Mouse (Mus musculus) heart, embryonic 12.5 days (tissue): ENCODE measurements around the gene Irf2. TPM values are rescaled to one million over a fixed set of nuclear protein-coding genes. Genes with fewer than 3 reads are reported as not detected.

Source experiments
- ATAC-seq: fragments of 200-750 bp; cut with Nextera tagmentation; 2 replicates; pipeline ENCODE4 v1.8.0; 2017; ENCODE audit warnings: moderate TSS enrichment, moderate library complexity; ENCODE audit not compliant: insufficient number of reproducible peaks, low FRiP score
- H3K27ac ChIP-seq: fragments of 300-500 bp; sonication (generic); 2 replicates; pipeline ENCODE4 v1.5.1; 2016; ENCODE audit warnings: mild to moderate bottlenecking, moderate library complexity; ENCODE audit not compliant: poor library complexity, severe bottlenecking
- H3K27me3 ChIP-seq: fragments of 300-500 bp; sonication (generic); replicated peaks from 2 replicates; pipeline ENCODE4 v1.6.1; 2016; ENCODE audit warnings: mild to moderate bottlenecking, moderate library complexity
- H3K36me3 ChIP-seq: fragments of 300-500 bp; sonication (generic); 2 replicates; pipeline ENCODE4 v1.6.1; 2016; ENCODE audit warnings: mild to moderate bottlenecking, moderate library complexity
- H3K4me1 ChIP-seq: fragments of 300-500 bp; sonication (generic); replicated peaks from 2 replicates; pipeline ENCODE4 v1.6.1; 2016; ENCODE audit warnings: mild to moderate bottlenecking
- H3K4me2 ChIP-seq: fragments of 300-500 bp; sonication (generic); 2 replicates; pipeline ENCODE4 v1.6.1; 2016; ENCODE audit warnings: mild to moderate bottlenecking, moderate library complexity
- H3K4me3 ChIP-seq: fragments of 300-500 bp; sonication (generic); 2 replicates; pipeline ENCODE4 v1.5.1; 2016; ENCODE audit warnings: mild to moderate bottlenecking
- H3K9ac ChIP-seq: fragments of 300-500 bp; sonication (generic); 2 replicates; pipeline ENCODE4 v1.6.1; 2016; ENCODE audit warnings: mild to moderate bottlenecking, moderate library complexity
- H3K9me3 ChIP-seq: fragments of 300-500 bp; sonication (generic); replicated peaks from 2 replicates; pipeline ENCODE4 v1.6.1; 2016; ENCODE audit warnings: mild to moderate bottlenecking, moderate library complexity
- WGBS: fragments of 180-500 bp; shearing (Covaris S2); methylation state at CpG from one replicate; pipeline ENCODE4 v1.1.7; 2016; 5-methylcytosine and 5-hydroxymethylcytosine counted together
- polyA plus RNA-seq: library from polyadenylated mRNA; unstranded; fragments of >200 nt; fragmentation: Nextera tagmentation; extraction: Ambion mirVana; gene quantifications from 2 replicates; pipeline ENCODE4 v1.2.1, GENCODE M21; 2016

Gene Irf2
- polyA plus RNA-seq, 1 experiment from 2014 or later: 12.5 TPM

- Histone ChIP-seq H3K4me2 (no peak overlapping the region), H3K36me3 (no peaks in the 10 kb centered on the region), H3K9me3 (no peaks in the 10 kb centered on the region), H3K4me1 (peaks cover 10% of the 10 kb centered on the region; the same call in 1 of the 2 replicates), H3K27me3 (no peaks in the 10 kb centered on the region), H3K9ac (no peak overlapping the region), H3K27ac (no peak overlapping the region), H3K4me3 (no peak overlapping the region)
- no peak for ATAC-seq
- WGBS: 43% methylated on average over 2 of the region's 2 CpGs
Observed at GRCm38 (mm10) chr8:46711496-46711895, 28.0 kb upstream of the Irf2 start.

GRCm38 (mm10) chr8:46713178-46713577 lies 26.4 kb upstream of the Irf2 start:
- H3K9ac ChIP-seq: no peak overlapping the region
- no peak overlapping the region for H3K27ac ChIP-seq
- 90% methylated on average over 11 of the region's 11 CpGs for WGBS
- H3K27me3 ChIP-seq: no peaks in the 10 kb centered on the region
- no peak overlapping the region for H3K4me3 ChIP-seq
- no peaks in the 10 kb centered on the region for H3K36me3 ChIP-seq
- peaks cover 10% of the 10 kb centered on the region; the same call in 1 of the 2 replicates for H3K4me1 ChIP-seq
- no peak overlapping the region for H3K4me2 ChIP-seq
- no peaks in the 10 kb centered on the region for H3K9me3 ChIP-seq
- no peak for ATAC-seq

- H3K9ac ChIP-seq: no peak overlapping the region
- no peak overlapping the region for H3K4me3 ChIP-seq
- no peaks in the 10 kb centered on the region for H3K36me3 ChIP-seq
- H3K9me3 ChIP-seq: no peaks in the 10 kb centered on the region
- no peak for ATAC-seq
- H3K4me1 ChIP-seq: peaks cover 10% of the 10 kb centered on the region; the same call in 1 of the 2 replicates
- no peak overlapping the region for H3K4me2 ChIP-seq
- WGBS: 61% methylated on average over 6 of the region's 6 CpGs
- H3K27ac ChIP-seq: no peak overlapping the region
- H3K27me3 ChIP-seq: no peaks in the 10 kb centered on the region
Observed at GRCm38 (mm10) chr8:46713844-46714243, 25.7 kb upstream of the Irf2 start.

GRCm38 (mm10) chr8:46714400-46714799 lies 25.1 kb upstream of the Irf2 start:
- H3K4me2 ChIP-seq: no peak overlapping the region
- ATAC-seq: no peak
- H3K27ac ChIP-seq: no peak overlapping the region
- H3K9me3 ChIP-seq: no peaks in the 10 kb centered on the region
- no peak overlapping the region for H3K4me3 ChIP-seq
- H3K4me1 ChIP-seq: peaks cover 10% of the 10 kb centered on the region; the same call in 1 of the 2 replicates
- H3K27me3 ChIP-seq: no peaks in the 10 kb centered on the region
- H3K9ac ChIP-seq: no peak overlapping the region
- 56% methylated on average over 3 of the region's 3 CpGs for WGBS
- H3K36me3 ChIP-seq: no peaks in the 10 kb centered on the region

GRCm38 (mm10) chr8:46716477-46716876 lies 23.1 kb upstream of the Irf2 start:
- Histone ChIP-seq H3K36me3 (no peaks in the 10 kb centered on the region), H3K9ac (no peak overlapping the region), H3K27ac (no peak overlapping the region), H3K4me2 (no peak overlapping the region), H3K27me3 (no peaks in the 10 kb centered on the region), H3K9me3 (no peaks in the 10 kb centered on the region), H3K4me3 (no peak overlapping the region), H3K4me1 (peaks cover 10% of the 10 kb centered on the region; the same call in 1 of the 2 replicates)
- WGBS: 51% methylated on average over 11 of the region's 11 CpGs
- no peak for ATAC-seq

GRCm38 (mm10) chr8:46717170-46717569 lies 22.4 kb upstream of the Irf2 start:
- Histone ChIP-seq H3K36me3 (no peaks in the 10 kb centered on the region), H3K4me3 (no peak overlapping the region), H3K27me3 (no peaks in the 10 kb centered on the region), H3K9me3 (no peaks in the 10 kb centered on the region), H3K27ac (no peak overlapping the region), H3K4me1 (peaks cover 10% of the 10 kb centered on the region; the same call in 1 of the 2 replicates), H3K9ac (no peak overlapping the region), H3K4me2 (no peak overlapping the region)
- no peak for ATAC-seq
- 44% methylated on average over 6 of the region's 6 CpGs for WGBS

- no peak for ATAC-seq
- Histone ChIP-seq H3K36me3 (no peaks in the 10 kb centered on the region), H3K27ac (no peak overlapping the region), H3K27me3 (no peaks in the 10 kb centered on the region), H3K9me3 (no peaks in the 10 kb centered on the region), H3K4me3 (no peak overlapping the region), H3K4me1 (0 out of 2 replicates have a peak, but pooled peaks cover 7% of the 10 kb centered on the region), H3K9ac (no peak overlapping the region), H3K4me2 (no peak overlapping the region)
- 75% methylated on average over 8 of the region's 8 CpGs for WGBS
Observed at GRCm38 (mm10) chr8:46718301-46718700, 21.2 kb upstream of the Irf2 start.

- H3K36me3 ChIP-seq: no peaks in the 10 kb centered on the region
- WGBS: 77% methylated on average over 5 of the region's 5 CpGs
- H3K4me2 ChIP-seq: no peak overlapping the region
- H3K9ac ChIP-seq: no peak overlapping the region
- no peaks in the 10 kb centered on the region for H3K27me3 ChIP-seq
- no peak overlapping the region for H3K4me3 ChIP-seq
- ATAC-seq: no peak
- H3K27ac ChIP-seq: no peak overlapping the region
- no peaks in the 10 kb centered on the region for H3K9me3 ChIP-seq
- H3K4me1 ChIP-seq: 0 out of 2 replicates have a peak, but pooled peaks cover 6% of the 10 kb centered on the region
Observed at GRCm38 (mm10) chr8:46718747-46719146, 20.8 kb upstream of the Irf2 start.

GRCm38 (mm10) chr8:46720656-46721055 lies 18.9 kb upstream of the Irf2 start:
- Histone ChIP-seq H3K27ac (no peak overlapping the region), H3K27me3 (no peaks in the 10 kb centered on the region), H3K36me3 (no peaks in the 10 kb centered on the region), H3K9ac (no peak overlapping the region), H3K4me3 (no peak overlapping the region), H3K9me3 (no peaks in the 10 kb centered on the region), H3K4me1 (0 out of 2 replicates have a peak, but pooled peaks cover 3% of the 10 kb centered on the region), H3K4me2 (no peak overlapping the region)
- 55% methylated on average over 4 of the region's 4 CpGs for WGBS
- no peak for ATAC-seq

- no peak overlapping the region for H3K9ac ChIP-seq
- H3K27ac ChIP-seq: no peak overlapping the region
- H3K9me3 ChIP-seq: no peaks in the 10 kb centered on the region
- H3K4me3 ChIP-seq: no peak overlapping the region
- H3K4me1 ChIP-seq: 0 out of 2 replicates have a peak, but pooled peaks cover 3% of the 10 kb centered on the region
- no peak for ATAC-seq
- 83% methylated on average over 11 of the region's 11 CpGs for WGBS
- no peaks in the 10 kb centered on the region for H3K27me3 ChIP-seq
- H3K36me3 ChIP-seq: no peaks in the 10 kb centered on the region
- no peak overlapping the region for H3K4me2 ChIP-seq
Observed at GRCm38 (mm10) chr8:46721065-46721845, 18.3 kb upstream of the Irf2 start.

GRCm38 (mm10) chr8:46722536-46722935 lies 17.0 kb upstream of the Irf2 start:
- Histone ChIP-seq H3K9me3 (no peaks in the 10 kb centered on the region), H3K36me3 (no peaks in the 10 kb centered on the region), H3K4me3 (no peak overlapping the region), H3K4me1 (0 out of 2 replicates have a peak, but pooled peaks cover 3% of the 10 kb centered on the region), H3K9ac (no peak overlapping the region), H3K4me2 (no peak overlapping the region), H3K27ac (no peak overlapping the region), H3K27me3 (no peaks in the 10 kb centered on the region)
- WGBS: 17% methylated on average over 2 of the region's 2 CpGs
- ATAC-seq: no peak
